Mouse (Mus musculus): ENCODE results near the gene Spata5.
A peak's percentile ranks its signal among the peaks of the same experiment; 100 is the strongest.

Gene Spata5

DNA sequence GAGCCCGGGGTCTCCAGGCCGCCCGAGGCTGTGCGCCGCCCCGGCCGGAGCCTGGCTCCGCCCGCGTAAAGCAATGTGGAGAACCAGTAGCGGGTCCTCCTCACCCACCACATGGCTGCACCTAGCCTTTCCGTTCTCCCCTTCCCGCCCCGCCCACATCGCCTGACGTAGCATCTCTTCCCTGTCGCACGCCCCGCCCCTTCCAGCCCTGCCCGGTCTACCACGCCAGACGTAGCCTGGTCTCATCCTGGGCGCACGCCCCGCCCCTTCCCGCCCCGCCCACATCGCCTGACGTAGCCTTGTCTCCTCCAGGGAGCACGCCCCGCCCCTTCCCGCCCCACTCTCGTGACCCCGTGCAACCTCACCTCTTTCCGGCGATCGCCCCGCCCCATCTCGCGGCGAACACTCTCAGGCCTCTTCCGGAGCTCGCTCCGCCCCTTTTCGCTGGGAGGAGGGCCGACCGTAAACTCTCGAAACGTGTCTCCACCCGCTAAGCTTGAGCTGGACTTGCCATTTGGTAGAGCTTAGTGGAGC, at the start of gene Spata5:
Gene Spata5 (plus strand): TSS at position 439 of the 534 bp plus-strand sequence.
- DNase-seq (ENCODE audit: inconsistent ontology term), result peak; percentile 100

GRCm38 (mm10) chr3:37370407-37370806, 49.3 kb upstream of the Spata5 start:
- no peak for DNase-seq (ENCODE audit: inconsistent ontology term)

DNA sequence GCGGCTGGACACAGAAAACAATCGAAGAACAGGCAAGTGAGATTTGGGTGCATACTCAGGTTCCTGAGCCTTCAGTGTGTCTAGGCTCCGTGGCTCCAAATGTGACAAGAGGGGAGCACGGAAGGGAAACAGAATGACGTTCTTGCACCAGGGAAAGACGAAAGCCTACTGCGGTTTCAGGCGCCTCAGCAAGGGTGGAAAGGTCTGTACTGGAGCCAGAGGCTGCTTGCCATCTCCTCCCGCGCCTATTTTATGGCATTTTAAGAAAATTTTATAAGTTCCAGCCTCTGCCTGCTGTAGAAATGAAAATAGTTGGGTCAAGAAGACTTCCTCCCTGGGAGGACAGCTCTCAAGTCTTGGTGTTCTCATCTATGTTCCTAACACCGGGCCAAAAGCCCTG, 46.0 kb upstream of the Spata5 start:
- no peak for DNase-seq (ENCODE audit: inconsistent ontology term)

- DNase-seq (ENCODE audit: inconsistent ontology term), result no peak
These were observed 41.8 kb upstream of the Spata5 start for GRCm38 (mm10) chr3:37377926-37378325.

- DNase-seq (ENCODE audit: inconsistent ontology term), result peak; percentile 36
These were observed 41.3 kb upstream of the Spata5 start for GRCm38 (mm10) chr3:37378412-37378811.

- DNase-seq (ENCODE audit: inconsistent ontology term), result no peak
These were observed 40.5 kb upstream of the Spata5 start for GRCm38 (mm10) chr3:37379201-37379600.

DNA sequence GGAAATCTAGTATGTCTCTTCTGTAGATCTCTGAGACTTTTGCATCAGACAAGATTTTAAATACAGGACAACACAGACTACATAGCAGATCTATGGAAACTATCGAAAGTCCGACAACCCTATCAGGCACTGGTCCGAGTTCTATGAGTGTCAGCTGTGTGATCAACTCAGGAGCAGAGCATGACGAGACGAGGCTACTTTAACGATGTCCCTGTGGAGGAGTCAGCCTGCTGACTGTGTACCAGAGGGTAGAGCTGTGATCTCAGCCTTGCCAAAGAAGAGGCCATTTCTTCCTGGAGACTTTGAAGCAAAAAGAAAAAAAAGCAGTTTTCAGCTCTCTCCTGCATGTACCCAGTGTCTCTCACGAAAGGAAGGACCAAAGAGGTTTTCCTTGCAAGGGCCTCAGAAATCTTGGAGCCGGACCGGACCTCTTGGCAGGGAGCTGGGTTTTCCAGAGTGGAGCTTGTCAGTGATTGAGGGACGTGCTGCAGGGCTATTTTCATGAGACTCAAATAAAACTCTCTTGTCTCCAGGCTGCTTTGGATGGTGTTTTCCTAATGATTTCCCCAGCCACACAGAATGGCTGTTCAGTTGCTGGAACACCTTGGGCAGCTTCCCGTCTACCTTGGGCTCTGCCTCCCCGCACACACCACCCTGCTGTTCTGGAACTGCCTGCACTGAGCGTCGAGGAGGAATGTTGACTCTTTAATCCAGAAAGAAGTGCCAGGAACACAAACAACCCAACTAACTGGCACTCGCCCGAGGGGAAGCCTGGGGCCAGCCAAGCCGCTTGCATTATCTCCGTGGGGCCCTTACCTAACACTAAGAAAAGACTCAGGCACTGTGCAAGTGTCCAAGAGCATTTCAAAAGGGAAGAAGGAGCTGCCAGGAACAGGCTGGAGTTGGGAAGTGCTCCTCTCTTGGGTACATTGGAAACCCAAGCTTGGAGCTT, 39.5 kb upstream of the Spata5 start:
- peak; percentile 68 for DNase-seq (ENCODE audit: inconsistent ontology term)

- no peak for DNase-seq (ENCODE audit: inconsistent ontology term)
These were observed 38.2 kb upstream of the Spata5 start for GRCm38 (mm10) chr3:37381457-37381856.

GRCm38 (mm10) chr3:37383096-37383765, 36.5 kb upstream of the Spata5 start:
- no peak for DNase-seq (ENCODE audit: inconsistent ontology term)

DNA sequence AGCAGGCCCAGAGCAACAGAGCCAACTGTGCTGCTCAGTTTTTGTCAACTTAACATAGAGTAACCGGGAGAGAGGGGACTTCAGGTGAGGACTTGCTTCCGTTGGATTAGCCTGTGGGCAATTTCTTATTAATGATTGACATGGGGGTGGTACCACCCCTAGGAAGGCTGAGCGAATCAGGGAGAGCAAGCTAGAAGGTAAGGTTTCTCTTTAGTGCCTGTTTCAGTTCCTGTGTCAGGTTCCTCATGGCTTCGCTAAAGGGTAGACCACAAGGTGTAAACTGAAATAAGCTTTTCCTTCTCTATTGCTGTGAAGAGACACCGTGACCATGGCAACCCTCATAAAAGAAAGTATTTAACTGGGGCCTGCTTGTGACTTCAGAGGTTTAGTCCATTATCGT, 32.4 kb upstream of the Spata5 start:
- DNase-seq (ENCODE audit: inconsistent ontology term), result no peak

DNA sequence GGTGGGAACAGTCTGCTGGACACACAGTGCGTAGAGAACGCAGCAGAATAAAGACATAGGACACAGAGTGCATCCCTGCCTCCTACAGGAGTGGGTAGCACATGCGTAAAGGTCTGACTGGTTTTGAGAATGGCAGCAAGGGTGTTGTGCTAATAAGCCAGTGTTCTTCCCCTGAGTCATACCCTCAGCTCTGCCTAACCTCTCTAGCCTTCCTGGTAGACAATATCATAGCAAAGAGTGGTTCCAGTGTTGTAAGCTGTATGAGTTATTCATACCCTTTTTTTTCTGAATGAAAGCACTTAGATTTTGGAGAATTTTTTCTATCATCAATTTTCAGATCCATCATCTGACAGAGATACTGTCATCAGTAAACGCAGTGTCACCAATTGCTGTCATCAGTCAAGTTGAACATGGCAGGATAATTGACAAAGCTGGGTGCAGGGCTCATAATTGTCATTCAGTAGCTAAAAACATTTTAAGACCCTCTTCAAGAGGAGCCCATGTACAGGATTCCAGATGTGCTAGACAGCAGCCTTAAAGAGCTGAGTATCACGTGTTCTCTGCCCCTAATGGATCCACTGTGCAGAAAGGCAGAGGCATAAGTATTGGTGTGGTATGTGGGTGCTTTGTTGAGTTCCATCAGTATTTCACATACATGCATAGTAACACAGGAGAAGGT, 22.6 kb upstream of the Spata5 start:
- DNase-seq (ENCODE audit: inconsistent ontology term), result no peak

DNA sequence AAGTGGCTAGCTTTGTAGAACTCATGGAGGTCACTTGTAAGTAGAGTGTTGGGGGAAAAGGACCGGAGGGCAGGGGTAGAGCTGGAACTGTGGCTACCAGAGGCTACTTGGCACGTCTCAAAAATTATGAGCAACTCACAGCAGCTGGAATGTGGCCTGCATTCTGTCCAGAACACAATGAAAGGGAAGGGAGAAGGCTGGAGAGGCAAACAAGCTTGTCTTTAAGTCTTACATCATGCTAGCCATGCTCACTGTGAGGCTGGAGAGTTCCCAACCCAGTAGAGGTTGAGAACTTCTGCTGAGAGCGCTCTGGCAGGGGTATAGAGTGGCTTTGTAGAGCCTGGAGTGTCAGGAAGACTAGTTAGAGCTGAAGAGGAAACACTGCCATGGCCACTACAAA, 22.1 kb upstream of the Spata5 start:
- DNase-seq (ENCODE audit: inconsistent ontology term), result peak; percentile 17

- peak; percentile 72 for DNase-seq (ENCODE audit: inconsistent ontology term)
These were observed 20.9 kb upstream of the Spata5 start for GRCm38 (mm10) chr3:37398661-37399395.

DNA sequence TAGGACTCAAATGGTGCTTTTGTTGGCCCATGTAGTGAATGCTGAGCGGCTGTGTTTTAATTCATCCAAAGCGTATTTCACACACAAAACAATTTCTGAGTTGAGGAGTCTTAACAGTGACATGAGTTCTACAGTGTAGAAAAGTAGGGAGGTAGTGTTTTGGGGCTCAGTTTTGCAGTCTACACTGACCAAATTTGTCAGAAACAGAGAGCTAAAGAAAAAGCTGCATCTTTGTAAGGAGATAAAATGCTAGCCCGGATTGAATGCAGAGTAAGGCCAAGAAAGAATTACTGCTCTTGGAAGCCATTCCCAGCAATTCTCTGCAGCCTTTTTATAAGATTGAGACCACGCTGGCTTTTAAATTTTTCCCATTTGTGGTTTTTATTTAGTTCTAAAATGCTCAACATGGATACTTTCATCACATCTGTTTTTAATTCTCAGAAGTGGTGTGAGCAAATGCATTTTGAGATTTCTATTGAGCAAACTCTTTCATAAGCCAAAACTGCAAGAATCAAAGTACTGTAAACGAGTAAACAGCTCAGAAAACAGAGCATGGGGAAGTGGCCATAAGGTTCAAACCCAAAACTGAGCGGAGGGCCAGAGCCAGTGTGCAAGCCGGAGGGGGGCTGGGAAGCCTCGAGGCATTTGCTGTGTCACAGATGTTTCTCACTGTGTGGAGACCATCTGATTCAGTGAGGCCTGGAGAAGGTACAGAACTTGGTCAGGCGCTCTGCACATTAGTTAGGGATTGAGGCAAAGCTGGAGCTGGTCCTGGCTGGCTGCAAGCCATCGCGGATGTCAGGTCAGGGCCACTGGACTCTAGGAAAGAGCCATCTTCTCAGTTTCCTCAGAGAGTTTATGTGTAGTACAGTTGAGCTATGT, 17.7 kb upstream of the Spata5 start:
- no peak for DNase-seq (ENCODE audit: inconsistent ontology term)

DNA sequence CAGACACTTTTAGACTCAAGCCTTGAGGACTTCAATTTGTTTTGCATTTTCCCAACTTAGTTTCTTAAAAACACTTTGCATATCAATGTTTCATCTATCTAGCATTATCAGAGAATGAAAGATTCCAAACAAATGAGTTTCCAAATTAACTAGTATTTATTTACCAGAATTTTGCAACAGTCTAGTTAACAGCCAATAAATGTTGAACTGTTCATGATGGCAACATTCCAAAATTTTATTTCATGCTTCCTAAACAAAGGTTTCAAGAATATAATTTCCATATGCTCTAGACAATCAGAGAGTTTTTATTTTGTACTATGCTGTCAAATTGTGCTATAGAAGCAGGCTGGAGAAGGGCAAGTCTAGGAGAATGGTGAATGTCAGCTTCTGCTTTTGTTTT, 12.1 kb upstream of the Spata5 start:
- no peak for DNase-seq (ENCODE audit: inconsistent ontology term)

DNA sequence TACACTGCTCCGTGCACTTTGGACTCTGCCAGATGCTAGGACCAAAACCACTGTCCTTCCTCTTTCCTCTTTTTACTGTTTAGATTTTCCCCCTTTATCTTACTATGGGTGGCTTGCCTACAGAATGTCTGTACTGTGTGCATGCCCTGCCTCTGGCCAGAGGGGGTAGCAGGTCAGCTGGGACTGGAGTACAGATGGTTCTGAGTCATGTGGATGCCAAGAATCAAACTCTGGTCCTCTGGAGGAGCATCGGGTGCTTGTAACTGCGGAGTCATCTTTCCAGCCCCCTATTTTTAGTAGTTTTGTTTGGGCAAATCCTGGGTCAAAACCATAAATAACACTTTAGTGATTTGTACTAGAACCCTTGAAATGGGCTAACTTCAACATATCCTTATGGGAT, 6.2 kb upstream of the Spata5 start:
- DNase-seq (ENCODE audit: inconsistent ontology term), result no peak

DNA sequence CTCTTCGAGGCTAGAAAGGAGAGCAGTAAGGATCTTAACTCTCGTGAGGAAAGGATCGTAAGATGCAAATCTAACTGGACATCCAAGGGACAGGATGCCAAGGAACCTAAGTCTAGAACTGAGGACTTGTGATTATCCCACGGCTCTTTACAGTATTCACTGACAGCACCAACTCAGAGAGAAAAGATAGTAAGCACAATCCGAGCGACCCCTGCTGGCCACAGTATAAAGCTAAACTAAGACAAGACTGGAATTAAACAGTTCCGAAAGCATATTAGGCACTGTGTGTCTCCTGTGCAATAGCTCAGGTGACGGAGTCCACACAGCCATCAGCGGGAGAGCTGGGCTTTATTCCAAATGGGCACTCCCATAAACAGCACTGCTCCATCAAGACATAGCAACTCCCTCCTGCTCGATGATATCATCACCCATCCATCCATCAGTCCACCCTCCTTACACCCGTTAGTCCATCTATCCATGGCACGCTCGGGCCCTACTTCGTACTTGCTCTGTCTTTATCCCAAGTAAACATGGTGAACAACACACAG, 5.2 kb upstream of the Spata5 start:
- DNase-seq (ENCODE audit: inconsistent ontology term), result peak; percentile 55

GRCm38 (mm10) chr3:37418341-37418740, 1.4 kb upstream of the Spata5 start:
- DNase-seq (ENCODE audit: inconsistent ontology term), result no peak

- DNase-seq (ENCODE audit: inconsistent ontology term), result no peak
These were observed 687 bp upstream of the Spata5 start for GRCm38 (mm10) chr3:37418961-37419457.

DNA sequence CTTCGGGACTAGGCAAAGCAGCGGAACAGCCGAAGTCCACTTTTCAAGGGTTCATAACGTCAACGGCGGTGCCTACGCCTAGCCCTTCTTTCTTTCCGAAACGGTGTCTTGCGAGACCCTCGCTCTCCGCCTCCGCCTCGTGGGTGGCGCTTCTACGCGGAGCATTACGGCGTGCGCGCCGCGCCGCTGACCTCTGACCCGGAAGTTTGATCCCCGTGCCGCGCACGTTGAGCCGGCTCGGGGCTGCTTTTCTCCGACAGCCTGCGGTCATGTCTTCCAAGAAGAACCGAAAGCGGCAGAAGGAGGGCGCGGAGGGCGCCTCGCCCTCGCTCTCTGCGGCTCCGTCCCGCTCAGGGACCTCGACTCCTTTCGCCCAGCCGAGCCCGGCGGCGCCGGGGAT, 376 bp downstream of the Spata5 start, which contains the start of gene Nudt6:
Gene Nudt6 (minus strand): TSS at position 140 of the 400 bp plus-strand sequence.
- DNase-seq (ENCODE audit: inconsistent ontology term), result peak; percentile 97

Measured in Muller cell, postnatal 12 days (primary cell).